Mouse (Mus musculus) skeletal muscle tissue, postnatal 0 days (tissue): ENCODE results near the gene Gm20830. TPM values are rescaled to one million over a fixed set of nuclear protein-coding genes. Genes with fewer than 3 reads are reported as not detected.

Experiments
- polyA plus RNA-seq: library from polyadenylated mRNA; unstranded; fragments of >200 nt; fragmentation: Nextera tagmentation; extraction: Ambion mirVana; gene quantifications from 2 replicates; pipeline ENCODE4 v1.2.1, GENCODE M21; 2015

Gene Gm20830
- polyA plus RNA-seq, result not detected in 2 replicates

DNA sequence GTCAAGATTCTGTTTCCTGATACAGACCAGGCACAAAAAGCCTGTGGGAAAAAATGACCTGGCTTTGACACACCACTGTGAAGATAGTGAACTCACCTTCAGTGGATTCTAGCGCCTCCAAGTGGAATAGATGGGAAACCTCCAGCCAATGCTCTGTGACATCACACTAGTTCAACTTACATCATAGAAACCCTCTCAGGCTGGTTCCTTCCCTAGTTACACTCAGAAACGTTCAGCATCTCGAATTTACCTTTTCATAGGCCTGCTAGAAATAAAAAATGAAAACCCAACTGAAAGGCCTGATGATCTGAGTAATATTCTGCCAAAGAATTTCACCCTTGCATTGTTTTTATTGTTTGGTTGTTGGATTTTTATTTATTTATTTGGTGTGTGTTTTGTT is at the start of gene Gm20830:
Gene Gm20830 (minus strand): TSS at position 101 of the 400 bp plus-strand sequence.

Other genes with a start within 250 kb of the Gm20830 start
- not detected in 2 replicates for gene Gm21719, start 235.4 kb downstream of the Gm20830 start, polyA plus RNA-seq